25 mouse cellular contexts compared by ENCODE assay signal in genomic region chr16:90812086-90812485, GRCm38 (mm10). TPM values are rescaled to one million over a fixed set of nuclear protein-coding genes. Genes with fewer than 3 reads are reported as not detected.
"Had no signal": no experiment of that assay in that cellular context is flagged by ENCODE, and none has a peak within 500 bp of the region (broad histone marks: within the 10 kb centered on the region; RNA-seq: fewer than 3 reads in every experiment).

No protein-coding gene starts in this region.

- H3K36me3 ChIP-seq: heart, embryonic 10.5 days; heart, embryonic 12.5 days; hindbrain, embryonic 12.5 days; intestine, embryonic 15.5 days; limb, embryonic 13.5 days; limb, embryonic 15.5 days had no signal

- H3K27me3 ChIP-seq: heart, embryonic 12.5 days; hindbrain, embryonic 12.5 days; limb, embryonic 13.5 days; limb, embryonic 15.5 days had no signal

- H3K4me3 ChIP-seq: gastrocnemius, adult 2 months; heart, embryonic 10.5 days; heart, embryonic 12.5 days; hindbrain, embryonic 10.5 days; hindbrain, embryonic 12.5 days; intestine, embryonic 15.5 days; layer of hippocampus, adult 2 months; left cerebral cortex, adult 2 months; limb, embryonic 13.5 days; limb, embryonic 15.5 days; liver, embryonic 12.5 days had no signal

- H3K27ac ChIP-seq: gastrocnemius, adult 2 months; heart, embryonic 10.5 days; hindbrain, embryonic 10.5 days; hindbrain, embryonic 12.5 days; hindbrain, embryonic 14.5 days; intestine, embryonic 15.5 days; layer of hippocampus, adult 2 months; left cerebral cortex, adult 2 months; limb, embryonic 13.5 days; limb, embryonic 15.5 days; liver, embryonic 12.5 days; liver, embryonic 14.5 days had no signal

- H3K9me3 ChIP-seq: heart, embryonic 10.5 days; heart, embryonic 12.5 days; hindbrain, embryonic 10.5 days; hindbrain, embryonic 12.5 days; intestine, embryonic 15.5 days; limb, embryonic 13.5 days; limb, embryonic 15.5 days; liver, embryonic 12.5 days had no signal

- DNase-seq: gastrocnemius, adult 2 months; gastrocnemius, postnatal 10 days; gastrocnemius, postnatal 25 days; heart, adult 18-20 months; heart, postnatal 10 days; heart, postnatal 4 days; kidney, adult 18-20 months; kidney, adult 8-10 months; kidney, postnatal 10 days; kidney, postnatal 25 days; kidney, postnatal 4 days had no signal

RNA-seq across cellular contexts. Expression of gene Eva1c, which starts 14.4 kb away (rescaled TPM):
- total RNA-seq: granulocyte monocyte progenitor cell, adult 5-6 weeks had no signal
- polyA plus RNA-seq: inflammation-experienced regulatory T-cells, adult 6 months had no signal
